Mouse (Mus musculus) thymus, adult 2 months (tissue): ENCODE data around the gene Flt3l.

Experiments
- CTCF ChIP-seq: fragments of 200-500 bp; IDR thresholded peaks from 2 replicates; pipeline ENCODE4 v1.5.1; 2012; ENCODE audit warnings: mild to moderate bottlenecking, control low read depth, low read length, moderate library complexity, borderline replicate concordance; ENCODE audit not compliant: control insufficient read depth, poor library complexity, insufficient read depth; ENCODE audit errors: extremely low read depth
- POLR2A ChIP-seq: fragments of 200-500 bp; IDR thresholded peaks from 2 replicates; pipeline ENCODE4 v1.6.1; 2012; ENCODE audit warnings: mild to moderate bottlenecking, low read length, control low read depth, moderate library complexity; ENCODE audit not compliant: control insufficient read depth, poor library complexity, insufficient read depth; ENCODE audit errors: extremely low read depth

- no peak for TF ChIP-seq CTCF
- TF ChIP-seq POLR2A = no peak
Measured at GRCm38 (mm10) chr7:45091001-45091990, 44.9 kb downstream of the Flt3l start.
